Mouse (Mus musculus) right cerebral cortex, postnatal 36 days (tissue): Measurements from ENCODE around the gene Coa4.
"Not testable (repeated sequence)": the region's sequence is repeated elsewhere in the genome, so short reads cannot be mapped to it uniquely, and the experiment has no call there.

Experiments used
- DNase-seq, 2 experiments: peaks; one replicate each; pipeline ENCODE4 v3.0.0; 2022; ENCODE audit warnings: low spot score in 2 of 2, mixed read lengths in 1 of 2

The Coa4 gene

DNA sequence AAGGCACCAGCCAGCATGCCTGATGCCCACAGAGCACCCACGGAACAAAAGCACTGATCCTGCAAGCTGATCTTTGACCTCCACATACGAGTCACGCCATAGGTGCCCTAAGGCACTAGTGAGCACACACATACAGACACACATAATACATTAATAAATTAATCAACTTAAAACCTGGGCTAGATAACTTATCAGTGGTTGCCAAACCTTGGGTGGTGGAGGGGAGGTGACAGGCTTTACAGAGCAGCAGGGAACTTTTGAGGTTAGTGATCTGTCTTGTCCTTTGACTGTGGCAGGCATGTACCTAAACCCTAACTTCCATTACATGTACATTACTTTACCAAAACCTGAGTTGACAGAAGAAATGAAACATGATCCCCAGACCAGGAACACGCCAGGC lies 22.5 kb downstream of the Coa4 start:
- no peak for DNase-seq

DNA sequence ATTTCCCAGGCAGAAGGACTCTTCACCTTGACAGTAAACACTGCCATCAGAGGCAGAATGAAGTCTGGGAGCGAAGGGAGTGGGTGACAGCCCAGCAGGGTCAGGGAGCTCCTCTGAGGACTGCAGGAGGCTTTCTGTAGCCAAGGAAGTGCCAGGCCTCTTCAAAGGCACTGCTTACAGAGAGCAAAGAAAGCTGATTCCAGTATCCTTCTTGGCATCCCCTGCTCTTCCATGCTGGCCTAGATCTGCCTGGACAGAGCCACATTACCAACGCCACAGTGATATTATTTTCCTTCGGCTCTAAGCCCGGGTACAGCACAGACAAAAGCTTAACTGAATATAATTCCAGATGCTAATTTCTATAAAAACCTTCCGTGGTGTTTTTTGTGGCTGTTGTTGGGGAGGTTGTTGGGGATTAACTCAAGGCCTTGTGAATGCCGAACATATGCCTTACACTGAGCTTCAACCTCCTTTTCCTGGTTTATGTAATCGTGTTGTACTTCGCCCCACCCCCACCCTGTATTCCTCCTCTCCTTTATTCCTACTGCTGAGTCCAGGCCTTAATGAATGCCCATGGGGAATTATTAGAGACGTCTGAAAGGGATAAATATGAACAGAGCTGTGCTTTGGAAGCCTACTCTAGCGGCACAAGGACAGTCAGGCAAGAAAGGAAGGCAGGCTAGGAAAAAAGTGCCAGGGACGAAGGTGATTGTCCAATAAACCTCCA lies 25.2 kb downstream of the Coa4 start:
- DNase-seq = no peak

DNA sequence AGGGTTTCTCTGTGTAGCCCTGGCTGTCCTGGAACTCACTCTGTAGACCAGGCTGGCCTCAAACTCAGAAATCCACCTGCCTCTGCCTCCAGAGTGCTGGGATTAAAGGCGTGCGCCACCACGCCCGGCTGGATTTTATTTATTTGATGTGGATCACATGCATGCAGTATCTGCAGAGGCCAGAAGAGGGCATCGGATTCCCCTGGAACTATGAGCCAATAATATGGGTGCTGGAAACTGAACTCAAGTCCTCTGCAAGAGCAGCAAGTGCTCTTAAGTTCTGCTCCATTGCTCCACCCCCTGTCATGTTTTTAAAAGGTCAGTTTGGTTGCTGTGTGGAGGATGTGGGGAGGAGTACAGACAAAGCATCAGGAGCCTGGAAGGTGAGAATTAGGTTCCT lies 30.4 kb downstream of the Coa4 start:
- not testable (repeated sequence) for DNase-seq

DNA sequence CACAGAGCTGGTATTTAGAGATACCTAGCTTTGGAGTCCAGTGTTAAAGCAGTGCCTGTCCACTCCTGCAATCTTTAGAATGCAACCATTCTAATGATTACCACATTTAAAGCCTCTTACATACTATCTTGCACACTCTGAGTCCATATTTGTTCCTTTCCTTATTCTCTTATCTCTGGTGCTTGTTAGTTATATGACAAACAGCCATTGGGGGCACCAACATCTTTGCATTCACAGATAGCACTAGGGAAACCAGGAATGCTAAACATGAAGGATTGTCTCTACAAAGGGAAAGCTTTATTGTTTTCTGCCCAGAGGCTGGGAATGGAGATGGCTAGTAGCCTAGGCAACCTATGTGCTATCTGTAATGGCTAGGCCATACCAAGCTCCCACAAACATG lies 33.0 kb downstream of the Coa4 start:
- DNase-seq = no peak

DNA sequence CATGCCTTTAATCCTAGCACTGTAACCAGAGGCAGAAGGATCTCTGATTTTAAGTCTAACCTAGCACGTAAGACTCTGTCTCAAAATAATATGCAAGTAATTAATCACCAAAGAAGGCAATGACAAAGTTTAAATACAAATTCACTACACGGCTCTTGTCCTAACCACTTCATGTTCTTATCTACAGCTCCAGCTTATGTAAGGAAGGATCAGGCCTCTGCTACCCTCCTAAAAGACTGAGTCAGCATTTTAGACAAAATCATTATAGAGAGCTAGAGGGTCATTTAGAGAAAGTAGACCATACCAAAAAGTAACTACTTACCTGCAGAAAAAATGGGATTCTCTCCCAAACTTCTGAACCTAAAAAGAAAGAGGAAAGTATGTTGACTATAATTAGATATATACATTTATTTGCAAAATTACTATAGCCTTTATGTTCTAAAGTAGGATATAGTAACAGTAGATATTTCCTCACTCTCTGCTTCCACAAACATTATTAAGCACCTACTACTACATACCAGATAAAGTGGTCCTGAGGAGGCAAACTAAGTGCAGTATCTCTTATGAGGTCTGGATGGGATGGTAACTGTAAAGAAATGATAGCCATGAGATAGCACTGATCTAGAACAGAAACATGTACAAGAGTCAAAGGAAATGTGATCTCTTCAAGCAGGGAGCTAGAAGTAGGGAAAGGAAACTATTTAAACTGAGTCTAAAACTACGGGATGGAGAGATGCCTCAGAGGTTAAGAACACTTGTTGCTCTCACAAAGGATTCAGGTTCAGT lies 34.3 kb downstream of the Coa4 start:
- DNase-seq = no peak

DNA sequence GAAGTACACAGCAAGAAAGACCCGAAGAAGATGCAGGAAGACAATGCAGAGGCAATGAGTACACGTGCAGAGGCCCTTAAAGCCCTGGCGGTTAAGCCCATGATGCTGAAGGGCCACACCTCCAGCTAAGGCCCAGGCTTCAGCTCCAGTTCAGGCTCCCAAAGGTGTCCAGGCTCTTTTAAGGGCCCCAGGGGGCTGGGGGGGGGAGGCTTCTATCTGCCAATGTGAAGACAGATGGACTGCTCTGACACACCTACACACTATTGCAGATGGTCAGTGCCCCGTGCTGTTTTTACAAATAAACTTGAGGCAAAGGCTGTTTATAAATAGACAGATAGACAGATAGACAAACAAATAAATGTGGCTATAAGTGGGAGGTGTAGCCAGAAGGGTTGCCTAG lies 35.2 kb downstream of the Coa4 start:
- no peak for DNase-seq

DNA sequence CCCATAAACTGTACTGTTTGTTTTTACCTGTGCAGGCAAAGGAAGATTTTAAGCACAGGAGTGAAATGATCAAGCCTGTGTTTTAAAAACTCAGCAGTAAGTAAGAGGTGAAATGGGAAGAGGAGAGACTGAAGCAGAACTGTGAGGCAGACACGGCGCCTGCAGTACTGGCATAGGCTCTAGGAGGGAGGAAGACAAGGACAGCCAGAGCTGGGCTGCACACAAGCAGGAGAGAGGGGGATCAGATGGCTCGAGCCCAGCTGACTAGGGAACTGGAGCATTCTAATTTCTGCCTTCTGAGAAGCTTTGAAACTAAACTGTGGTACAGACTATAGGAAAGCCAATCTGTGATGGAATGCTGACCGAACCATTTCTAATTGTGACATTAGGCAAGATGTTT lies 35.8 kb downstream of the Coa4 start:
- no peak for DNase-seq

DNA sequence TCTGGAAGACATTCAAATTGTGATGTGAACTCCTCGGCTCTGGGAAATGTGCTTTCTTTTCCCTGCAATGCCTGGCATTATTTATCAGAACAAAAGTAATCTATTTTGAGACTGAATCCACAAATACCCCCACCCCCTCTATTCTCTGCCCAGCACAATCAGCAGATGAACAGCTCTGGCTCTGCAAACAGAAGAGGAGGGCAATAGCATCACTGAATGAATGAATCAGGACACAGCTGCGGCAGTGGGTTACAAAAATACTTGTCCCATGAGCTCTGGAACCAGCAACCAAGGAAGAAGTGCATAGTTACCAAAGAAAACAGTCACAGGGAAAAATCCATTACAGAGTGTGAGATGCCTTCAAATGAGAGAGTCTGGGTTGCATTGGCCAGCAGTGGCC lies 41.9 kb downstream of the Coa4 start:
- peak in 1 of 2 experiments; percentile 38 for DNase-seq

DNA sequence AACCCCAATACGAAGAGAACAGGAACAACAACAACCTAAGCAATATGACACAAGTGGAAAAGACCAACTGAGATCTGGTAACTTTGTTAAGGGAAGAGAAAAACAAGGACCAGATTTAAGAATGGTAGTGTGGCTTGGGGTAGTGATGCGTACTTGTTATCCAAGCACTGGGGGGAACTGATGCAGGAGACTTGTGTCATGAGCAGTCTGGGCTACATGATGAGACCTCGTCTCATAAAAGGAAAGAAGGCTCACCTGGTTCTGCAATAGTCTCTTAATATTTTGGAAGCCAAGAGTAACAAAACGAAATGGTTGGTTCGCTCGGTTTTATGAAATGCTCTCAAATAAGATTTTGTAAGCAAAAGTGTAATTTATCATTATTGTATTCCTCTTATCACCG lies 45.4 kb downstream of the Coa4 start:
- DNase-seq = no peak

DNA sequence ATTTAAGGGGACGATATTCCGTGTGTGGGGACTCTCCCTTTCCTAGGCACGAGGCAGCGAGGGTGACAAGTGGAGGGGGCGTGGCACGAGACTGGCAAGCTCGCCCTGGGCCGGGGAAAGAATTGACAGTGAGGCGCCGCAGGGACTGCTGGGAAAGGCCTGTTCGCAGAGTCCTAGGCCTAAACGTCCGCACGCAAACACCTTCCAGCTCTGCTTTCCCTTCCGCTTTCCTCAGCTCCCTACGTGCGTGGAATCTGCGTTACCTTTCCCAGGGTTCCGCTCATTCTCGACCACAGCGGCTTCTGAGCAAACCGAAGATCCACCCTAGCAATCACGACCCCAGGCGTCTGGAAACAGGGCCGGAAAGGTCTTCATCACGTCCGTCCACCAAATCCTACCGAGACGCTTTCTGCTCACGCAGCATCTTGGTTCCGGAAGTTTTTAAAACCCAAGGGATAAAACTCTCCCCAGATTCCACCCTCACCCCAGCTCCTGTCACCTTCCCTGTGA lies 45.9 kb downstream of the Coa4 start:
- DNase-seq = peak; percentile 80 to 85

DNA sequence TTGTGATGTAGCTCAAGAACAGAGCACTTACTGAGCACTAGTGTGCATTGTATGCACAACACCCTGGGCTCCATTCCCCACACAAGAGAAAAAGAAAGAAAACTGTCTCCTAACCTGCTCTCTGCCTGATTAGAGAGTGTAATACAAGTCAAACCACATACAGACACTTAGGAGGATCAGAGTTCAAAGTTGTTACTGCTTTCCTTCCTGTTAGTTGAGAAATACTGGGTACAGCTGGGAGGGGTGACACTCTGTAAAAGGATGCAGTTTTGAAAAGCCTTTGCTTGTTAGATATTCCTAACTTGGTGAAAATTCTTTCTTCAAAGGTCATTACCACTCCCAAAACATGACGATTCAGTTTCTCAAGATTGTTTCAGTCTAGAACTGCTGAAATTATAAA lies 52.9 kb downstream of the Coa4 start:
- no peak for DNase-seq
